Mouse (Mus musculus): ENCODE data around the gene Dkkl1. TPM values are rescaled to one million over a fixed set of nuclear protein-coding genes. Genes with fewer than 3 reads are reported as not detected.

Gene Dkkl1
- total RNA-seq (2021): under 1 TPM in 1 of 2 experiments, not detected in 1; 0.30 TPM
- long read RNA-seq, experiment 1: 0 reads
- long read RNA-seq, experiment 2: 0 reads

DNA sequence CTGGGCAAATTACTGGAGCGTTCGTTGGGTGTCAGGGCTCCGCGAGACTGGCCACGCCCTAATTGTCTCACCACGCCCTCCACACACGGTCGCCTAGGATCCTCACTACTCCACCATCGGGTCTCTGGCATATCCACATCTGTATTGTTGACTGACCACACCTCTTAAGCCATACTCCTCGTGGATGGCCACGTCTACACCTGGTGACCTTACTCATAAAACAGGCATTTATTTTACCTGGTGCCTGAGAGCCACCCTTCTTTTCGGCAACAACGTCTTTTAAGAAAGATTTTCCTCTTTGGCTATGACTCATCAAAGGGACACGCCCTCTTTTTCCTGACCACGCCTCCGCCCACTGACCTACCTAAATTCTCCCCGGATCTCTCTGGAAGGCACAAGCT, at the start of gene Dkkl1:
Gene Dkkl1 (minus strand): TSS at position 297 of the 401 bp plus-strand sequence.
- DNase-seq: no peak

DNA sequence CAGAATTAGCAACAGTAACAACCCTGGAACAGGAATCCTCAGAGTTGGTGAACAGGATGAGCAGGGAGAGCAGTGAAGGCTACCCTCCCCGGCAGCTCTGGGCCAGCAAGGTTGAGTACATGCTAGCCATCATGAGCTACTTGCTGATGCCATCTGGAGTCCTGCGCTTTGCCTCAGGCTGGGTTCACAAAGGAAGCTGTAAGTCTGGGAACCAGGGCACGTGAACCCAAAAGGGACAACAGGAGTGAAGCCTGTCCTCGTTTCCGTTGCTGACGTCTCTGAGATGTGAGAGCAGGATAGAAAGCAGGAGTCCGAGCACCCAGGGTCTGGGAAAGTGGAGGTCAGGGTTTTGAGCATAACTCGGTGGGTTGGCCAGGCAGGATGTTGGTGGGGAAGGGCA, 47.3 kb upstream of the Dkkl1 start:
- DNase-seq: no peak

DNA sequence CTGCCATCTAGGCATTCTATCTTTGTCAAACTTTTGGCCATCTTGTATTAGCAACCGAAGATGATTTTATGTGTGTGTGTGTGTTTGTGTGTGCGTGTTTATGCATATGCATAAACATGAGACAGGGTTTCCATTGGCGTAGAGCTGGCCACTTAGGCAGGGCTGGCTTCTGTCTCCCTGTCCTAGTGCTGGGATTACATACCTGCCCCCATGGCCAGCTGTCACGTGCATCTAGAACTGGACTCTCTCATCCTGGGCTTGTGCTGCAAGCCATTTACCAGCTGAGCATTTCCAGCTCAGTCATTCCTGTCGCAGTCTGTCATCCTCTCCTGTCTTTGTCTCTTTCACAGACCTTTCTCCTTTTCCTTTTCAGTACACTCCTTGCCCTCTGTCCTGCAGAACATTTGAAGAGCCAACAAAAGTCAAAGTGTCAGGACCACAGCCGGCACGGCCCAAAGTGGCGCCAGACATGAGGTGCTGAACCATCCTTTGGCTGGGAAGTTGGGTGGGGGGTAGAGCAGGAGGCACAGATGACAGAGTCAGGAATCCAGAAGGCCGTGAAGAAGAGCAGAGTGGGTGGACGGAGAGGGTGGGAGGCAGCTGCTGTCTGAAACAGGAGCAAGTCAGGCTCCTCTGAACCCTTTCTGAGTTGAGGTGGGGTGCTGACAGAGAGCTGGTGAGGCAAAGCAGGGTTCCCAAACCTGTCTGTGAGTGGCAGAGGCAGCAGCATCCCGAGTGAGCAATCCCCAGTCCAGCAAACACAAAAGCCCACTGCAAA, 45.3 kb upstream of the Dkkl1 start:
- DNase-seq: no peak

DNA sequence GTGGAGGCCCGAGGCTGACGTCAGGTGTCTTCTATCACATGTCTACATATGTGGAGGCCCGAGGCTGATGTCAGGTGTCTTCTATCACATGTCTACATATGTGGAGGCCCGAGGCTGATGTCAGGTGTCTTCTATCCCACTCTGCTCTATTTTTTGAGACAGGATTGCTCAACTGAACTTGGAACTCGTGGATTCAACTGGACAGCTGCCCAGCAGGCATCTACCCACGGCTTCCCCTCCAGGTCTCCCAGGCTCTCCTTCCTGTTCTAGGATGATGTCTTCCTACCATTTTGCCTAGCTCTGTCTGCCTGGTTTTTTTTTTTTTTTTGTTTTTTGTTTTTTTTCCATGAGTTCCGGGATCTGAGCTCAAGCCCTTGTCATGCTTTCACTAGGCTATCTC, 43.9 kb upstream of the Dkkl1 start:
- peak; percentile 59 for DNase-seq

DNA sequence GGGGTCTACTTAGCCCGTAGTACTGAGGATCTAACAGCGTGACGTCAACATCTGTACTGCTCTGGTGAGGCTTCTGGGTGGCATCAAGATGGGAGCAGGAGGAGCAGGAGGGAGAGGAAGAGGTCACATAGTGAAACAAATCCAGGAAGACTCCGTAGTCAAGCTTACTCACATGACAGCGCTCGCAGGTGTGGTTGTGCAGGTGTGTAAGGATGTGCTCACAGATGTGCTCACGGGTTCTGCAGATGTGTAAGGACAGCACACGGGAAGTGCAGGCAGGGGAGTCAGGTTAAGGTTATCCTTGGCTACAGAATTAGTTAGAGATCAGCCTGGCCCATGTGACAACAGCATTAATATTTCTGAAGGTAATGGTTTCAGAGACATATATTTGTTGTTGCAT, 41.9 kb upstream of the Dkkl1 start:
- DNase-seq: no peak

DNA sequence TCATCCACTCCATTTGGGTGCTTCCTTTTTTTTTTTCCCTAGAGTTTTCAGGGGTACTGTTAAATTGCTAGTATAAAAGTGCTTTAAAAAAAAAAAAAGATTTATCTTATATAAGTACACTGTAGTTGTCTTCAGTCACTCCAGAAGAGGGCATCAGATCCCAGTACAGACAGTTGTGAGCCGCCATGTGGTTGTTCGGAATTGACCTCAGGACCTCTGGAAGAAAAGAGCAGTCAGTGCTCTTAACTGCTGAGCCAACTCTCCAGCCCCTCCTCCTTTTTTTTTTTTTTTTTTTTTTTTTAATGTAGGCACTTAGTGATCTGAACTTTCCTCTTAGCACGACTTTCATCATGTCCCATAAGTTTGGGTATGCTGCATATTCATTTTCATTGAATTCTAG, 35.7 kb upstream of the Dkkl1 start:
- DNase-seq: no peak

DNA sequence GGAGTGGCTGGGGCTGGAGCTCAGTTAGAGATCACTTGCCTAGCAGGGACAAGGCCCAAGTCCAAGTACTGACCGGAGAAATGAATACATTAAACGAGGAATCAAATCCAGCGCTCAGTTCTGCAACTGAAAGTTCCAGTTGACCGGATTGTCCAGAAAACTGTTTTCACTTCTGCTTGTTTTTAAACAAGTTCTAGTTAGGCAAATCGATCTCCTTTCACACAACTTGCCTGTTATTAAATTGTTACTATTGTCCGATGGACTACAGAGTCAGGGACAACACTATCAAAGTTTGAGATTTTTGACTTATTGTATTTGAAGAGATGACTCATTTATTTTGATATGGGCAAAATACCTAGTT, 29.4 kb upstream of the Dkkl1 start:
- DNase-seq: no peak

DNA sequence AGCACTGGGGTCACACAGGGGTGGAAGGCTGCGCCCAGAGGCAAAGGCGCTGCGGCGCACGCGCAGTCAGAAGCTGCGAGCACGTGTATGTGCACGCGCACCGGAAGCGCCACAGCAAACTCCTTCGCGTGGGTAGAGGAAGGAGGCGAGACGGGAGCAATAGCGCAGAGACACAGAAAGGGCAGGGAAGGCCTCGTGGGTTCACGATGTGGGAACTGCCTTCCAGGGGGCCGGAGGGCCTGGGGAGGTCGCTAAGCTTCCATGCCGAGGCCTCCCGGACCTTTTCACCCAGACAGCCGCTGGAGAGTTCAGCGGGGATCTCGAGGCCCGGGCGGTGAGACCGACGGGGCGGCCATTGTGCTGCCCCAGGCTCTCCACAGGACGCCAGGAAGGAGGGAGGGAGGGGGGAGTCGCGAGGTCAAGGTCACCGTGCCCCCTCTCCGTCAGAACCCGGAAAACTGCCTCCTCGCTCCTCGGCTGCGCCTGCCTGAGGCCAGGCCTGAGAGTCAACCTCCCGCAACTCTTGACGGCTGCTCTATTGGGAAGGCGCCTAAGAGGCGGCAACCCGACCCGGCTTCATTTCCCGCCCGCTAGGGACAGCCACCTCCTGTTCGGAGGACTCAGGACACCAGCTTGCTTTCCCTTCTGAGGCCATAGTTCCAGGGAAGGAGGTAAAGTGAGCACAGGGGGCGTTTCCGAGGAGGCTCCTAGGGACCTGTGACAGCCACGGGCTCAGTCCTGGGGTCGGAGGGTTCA, 28.9 kb upstream of the Dkkl1 start, which contains the start of gene Slc6a16:
Gene Slc6a16 (plus strand): TSS at position 453 of the 756 bp plus-strand sequence.
- DNase-seq: peak; percentile 47

DNA sequence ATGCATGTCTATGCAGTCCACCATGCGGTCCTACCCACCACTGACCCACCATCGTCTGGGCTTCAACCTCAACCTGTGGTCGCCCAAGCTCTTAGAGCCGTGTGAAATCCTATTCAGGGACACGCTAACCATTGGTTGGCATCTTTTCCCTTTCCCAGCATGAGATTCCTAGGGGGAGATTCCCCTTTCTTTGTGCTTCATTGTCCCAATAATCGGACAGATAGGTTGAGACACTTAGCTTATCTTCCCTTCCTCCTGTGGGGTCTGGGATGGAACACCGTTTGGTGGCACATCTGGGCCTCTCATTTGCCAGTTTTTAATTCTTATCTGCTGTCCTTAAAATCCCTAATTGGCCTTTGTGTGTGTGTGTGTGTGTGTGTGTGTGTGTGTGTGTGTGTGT, 28.2 kb upstream of the Dkkl1 start:
- no peak for DNase-seq

DNA sequence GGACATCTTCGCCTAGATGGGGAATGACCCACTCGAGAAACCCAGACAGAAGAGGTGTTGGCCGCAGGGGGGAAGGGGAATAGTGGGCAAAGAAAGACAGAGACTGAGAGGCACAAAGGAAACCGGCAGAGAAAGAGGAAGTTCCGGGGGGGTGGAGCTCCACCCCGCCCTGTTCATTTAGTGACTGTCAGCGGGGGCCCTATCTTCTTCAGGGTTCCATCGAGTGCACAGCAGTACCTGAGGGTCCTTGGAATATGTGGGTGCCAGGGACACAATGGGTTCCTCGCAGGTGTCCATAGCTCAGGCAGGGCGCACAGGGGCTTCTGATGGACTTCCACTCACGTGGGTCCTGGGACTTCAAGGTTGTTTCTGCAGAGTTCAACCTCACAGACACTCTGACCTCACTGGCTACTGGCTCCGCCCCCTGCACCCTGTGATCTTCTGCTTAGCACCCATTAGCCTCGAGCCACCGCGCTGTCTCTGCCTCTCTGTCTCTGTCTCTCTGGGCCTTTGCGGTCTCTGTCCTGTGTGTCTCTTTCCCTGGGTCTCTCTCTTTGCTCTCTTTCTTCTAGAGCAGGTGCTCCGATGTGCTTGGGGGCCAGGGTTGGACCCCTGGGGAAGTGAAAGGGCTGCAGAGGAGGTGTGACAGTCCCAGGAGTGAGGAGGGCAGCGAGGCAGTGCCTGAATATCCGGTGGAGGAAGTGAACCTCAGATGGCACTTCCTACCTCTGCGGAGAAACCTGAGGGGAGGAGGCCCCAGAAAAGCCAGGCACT, 27.0 kb upstream of the Dkkl1 start, which contains the start of gene Cd37:
Gene Cd37 (minus strand): TSS at position 393 of the 774 bp plus-strand sequence.
- no peak for DNase-seq

DNA sequence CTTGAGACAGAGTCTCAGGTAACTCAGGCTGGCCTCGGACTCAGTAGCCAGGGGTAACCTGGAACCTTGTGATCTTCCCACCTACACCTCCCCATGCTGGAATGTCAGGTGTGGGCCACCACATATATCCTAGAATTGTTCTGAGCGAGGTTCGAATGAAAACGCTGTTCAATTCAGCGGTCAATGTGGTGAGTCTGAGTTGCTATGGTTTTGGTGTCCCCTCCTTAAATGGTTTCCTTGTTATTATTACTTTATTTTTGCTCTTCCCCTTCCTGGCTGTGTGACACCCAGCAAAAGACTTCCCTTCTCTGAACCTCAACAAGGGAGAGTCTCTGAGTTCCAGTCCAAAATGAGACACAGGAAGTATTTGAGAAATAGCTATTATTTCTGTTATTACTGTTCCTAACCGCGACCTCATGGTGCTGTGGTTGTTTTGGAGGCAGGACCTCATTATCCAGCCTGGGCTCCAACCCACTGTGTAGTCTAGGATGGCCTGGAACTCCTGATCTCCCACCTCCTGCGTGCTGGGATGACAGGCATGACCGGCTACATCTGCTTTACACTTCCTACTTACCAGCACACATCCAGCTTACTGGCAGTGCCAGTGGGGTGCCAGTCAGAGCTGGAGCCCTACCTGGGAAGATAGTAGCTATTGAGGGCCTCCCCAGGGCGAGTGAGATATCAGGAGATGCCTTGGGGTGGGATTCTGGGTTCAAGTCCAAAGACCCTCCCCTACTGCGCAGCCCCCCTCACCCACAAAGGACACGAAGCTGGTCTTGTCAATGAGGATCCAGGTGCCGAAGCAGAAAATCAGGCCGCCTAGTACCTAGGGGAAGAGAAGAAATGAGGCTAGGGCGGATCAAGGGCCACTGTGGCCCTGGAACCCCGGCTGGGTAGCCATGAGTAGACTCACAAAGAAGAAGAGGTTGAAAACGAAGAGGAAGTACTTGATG, 26.1 kb upstream of the Dkkl1 start:
- no peak for DNase-seq

DNA sequence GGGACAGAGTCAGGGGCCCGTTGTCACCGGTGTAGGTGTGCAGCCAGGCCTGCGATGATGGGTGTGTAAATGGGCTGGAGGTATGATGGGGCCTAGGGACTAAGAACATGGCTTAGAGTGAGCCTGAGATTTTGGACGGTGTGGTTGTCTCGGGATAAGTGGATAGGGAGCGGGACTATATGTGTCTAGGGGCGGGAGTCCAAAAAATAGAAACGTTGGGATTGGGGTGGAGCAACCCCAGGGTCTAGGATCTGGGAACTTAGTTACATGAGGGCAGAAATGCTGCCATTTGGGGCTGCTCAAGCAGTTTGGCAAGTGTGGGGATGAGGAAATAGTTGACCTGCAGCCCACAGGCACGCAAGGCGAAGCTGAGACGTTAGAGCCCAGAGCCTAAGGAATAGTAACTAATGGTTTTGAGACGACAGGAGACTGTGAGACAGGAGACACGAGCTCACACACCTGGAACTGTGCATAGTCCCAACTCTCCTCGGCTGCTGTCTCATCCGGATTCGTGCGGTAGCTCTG, 23.8 kb upstream of the Dkkl1 start:
- DNase-seq: peak; percentile 29

DNA sequence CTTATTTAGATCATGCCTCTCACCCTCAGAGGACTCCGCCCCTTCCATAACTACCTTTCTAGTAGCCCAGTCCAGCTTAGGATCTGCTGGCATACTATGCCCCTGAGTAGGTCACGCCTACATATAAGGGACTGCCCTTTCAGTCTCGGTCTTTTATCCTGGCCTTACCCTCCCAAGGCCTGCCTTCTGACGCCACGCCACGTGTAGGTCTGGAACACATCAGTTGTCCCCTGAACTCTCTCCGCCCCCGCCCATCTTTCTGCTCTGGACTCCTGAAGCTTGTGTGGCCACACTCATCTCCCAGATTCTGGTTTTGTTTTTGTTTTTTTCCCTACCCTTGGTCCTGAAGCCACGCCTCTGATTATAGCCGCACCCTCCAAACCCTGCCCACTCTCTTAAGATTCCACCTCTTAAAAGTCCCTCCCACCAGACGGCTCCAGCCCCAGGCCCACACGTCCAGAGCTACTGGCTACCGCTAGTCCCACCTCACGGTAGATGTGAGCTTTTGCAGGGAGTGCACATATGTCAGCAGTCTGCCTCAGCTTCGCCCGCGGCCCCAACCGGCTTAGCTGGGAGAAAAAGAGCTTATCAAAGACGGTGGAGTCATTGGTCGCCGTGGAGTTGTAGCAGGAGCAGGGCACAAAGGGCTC, 23.1 kb upstream of the Dkkl1 start:
- DNase-seq: peak; percentile 43

DNA sequence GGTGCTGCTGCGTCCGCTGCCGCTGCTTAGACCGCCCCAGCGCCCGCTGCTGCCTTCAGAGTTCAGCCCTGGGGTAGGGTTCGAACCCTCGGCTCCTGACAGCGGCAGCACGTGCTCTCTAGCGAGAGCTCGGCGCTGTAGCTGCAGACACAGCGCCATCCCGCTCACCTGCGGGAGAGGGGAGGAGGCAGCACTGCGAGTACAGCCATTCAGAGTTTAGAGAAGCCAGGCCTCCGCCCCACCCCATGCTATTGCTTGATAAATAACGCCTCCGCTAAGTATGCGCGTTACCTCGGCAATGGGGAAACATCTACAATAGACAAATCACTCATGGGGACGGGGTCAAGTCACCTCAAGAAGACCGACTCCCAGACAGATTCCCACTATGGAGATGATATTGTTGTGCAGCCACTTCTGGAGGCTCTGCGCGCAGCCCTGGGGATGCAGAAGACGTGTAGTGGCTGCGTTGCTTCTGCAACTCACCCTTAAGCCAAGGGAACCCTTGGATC, 22.4 kb upstream of the Dkkl1 start:
- no peak for DNase-seq

DNA sequence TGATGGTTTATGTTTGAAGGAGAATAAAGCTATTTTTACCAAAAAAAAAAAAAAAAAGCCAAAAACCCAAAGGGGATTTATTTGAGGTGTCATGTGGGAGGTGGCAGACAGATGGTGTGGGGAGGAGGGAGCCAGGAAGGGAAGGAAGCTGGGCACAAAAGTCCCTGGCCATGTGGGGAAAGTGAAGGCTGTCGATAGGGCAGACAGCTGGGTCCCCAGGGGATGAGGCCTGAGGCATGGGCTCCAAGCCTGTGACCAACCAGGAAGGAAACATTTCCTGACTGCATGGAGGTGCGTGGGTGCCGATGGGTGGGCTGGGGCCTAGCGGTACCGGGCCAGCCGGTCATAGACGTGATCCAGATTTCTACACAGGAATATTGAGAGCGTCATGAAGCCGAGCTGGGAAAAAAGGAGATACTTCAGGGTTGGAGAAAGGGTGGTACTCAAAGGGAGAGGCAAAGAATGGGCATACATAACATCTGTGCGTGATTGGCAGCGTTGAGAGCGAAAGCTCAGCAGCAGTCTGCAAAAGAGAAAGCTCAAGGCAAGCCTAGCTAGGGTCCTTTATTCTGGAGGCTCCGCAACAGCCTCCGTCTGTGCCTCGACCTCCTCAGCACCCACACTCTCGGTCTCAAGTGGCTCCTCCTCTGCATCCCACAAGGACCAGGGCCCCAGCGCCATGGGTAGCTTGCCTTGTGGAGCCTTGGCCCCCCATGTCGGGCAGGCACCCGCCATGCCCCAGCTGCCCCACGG, 21.8 kb upstream of the Dkkl1 start:
- DNase-seq: peak; percentile 22

DNA sequence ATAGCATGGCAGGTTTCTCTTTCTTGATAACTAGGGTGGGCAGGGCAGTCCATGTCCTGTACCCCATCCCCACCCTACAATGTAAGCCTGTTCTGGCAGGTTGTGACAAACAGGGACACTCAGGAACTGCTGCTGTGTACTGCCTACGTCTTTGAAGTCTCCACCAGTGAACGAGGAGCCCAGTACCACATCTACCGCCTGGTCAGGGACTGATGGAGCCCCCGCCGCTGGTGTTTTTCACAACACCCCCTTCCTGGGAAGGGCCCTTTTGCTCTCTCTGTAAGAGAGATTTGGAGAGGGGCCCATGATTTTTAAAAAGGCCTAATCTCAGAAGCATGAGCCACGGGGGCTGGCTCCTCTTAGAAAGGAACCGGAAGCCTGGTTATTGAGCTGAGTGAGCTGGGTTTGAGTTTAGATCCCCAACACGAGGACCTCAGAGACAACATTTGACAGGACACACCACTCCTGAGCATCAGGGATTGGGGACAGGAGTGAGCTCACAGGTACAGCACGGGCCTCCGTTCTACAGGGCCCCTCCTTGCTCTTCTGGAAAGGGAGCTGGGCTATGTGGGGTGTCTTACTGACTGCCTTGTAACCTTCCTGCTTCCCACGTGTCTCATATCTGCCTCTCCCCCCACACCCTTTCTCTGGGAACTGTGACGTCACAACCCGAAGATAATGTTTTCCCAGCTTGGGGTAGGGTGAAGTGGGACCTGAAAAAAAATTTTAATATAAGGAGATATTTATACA, 20.9 kb upstream of the Dkkl1 start:
- no peak for DNase-seq

DNA sequence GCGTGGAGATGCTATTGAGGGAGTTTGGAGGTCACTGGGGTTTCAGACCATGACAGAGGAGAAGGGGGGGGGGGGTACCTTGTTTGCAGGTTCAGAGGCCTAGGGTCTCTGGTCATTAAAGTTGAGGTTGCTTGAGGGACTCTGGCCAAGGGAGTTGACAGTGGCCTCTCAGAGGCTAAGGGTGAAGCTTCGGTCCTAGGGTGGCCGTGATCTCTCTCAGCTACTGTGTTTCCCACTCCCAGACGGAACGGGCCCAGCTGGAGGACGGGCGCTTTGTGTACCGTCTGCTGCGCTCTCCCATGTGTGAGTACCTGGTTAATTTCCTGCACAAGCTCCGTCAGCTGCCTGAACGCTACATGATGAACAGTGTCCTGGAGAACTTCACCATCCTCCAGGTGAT, 20.0 kb upstream of the Dkkl1 start:
- no peak for DNase-seq

DNA sequence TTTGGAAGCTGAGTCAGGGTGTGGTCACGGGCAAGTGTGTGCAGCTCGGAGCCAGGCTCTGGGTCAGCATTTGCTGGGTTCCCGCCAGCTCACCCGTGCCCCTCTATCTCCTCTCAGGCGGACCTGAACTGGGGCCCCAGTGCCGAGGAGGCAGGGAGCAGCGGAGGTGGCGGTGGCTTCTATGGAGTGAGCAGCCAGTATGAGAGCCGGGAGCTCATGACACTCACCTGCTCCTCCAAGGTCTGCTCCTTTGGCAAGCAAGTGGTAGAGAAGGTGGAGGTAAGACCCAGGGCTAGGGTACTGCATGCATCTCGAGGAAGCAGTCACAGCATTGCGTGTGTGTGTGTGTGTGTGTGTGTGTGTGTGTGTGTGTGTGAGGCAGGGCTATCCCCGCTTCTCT, 19.2 kb upstream of the Dkkl1 start:
- DNase-seq: no peak

All from adrenal gland, postnatal 10 days (tissue).